ENCODE assay signal across 36 mouse cellular contexts in the genomic region with DNA sequence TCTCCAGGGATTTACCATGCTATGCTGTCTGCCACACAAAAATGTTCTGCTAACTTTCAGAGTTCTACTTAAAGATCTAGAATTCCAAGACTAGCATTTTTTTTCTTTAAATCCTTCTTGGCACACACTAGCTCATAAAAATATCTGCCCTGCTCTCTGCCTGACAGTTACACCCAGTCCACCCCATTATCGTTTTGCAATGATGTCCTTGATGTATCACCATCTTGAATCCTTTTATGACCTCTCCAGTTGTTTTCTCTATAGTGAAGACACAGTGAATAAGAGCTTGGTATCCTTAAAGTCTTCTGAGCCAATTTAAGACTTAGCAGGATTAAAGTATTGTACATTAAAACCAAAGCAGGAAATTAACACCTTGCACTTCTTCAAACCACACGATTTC. TPM values are rescaled to one million over a fixed set of nuclear protein-coding genes. Genes with fewer than 3 reads are reported as not detected.
"Had no signal": no experiment of that assay in that cellular context is flagged by ENCODE, and none has a peak within 500 bp of the region (broad histone marks: within the 10 kb centered on the region; RNA-seq: fewer than 3 reads in every experiment).

No protein-coding gene starts in this region.

- ATAC-seq: hindbrain, embryonic 16.5 days; hindbrain, postnatal 0 days; inflammation-experienced regulatory T-cells, adult 6 months; intestine, embryonic 15.5 days; intestine, embryonic 16.5 days; intestine, postnatal 0 days had no signal

- DNase-seq: heart, postnatal 10 days; heart, postnatal 14 days; heart, postnatal 36 days; heart, postnatal 4 days; kidney, adult 11 months; kidney, adult 18-20 months; kidney, adult 2 months; kidney, adult 8-10 months; kidney, adult 9 months; kidney, postnatal 10 days; kidney, postnatal 14 days; kidney, postnatal 25 days; kidney, postnatal 36 days; kidney, postnatal 4 days; layer of hippocampus, adult 9-11 months had no signal

- H3K27me3 ChIP-seq: heart, embryonic 12.5 days; heart, embryonic 13.5 days; heart, embryonic 15.5 days; hindbrain, embryonic 12.5 days; hindbrain, embryonic 13.5 days; hindbrain, embryonic 15.5 days; intestine, embryonic 15.5 days; kidney, embryonic 15.5 days had no signal

- H3K4me3 ChIP-seq: heart, embryonic 10.5 days; heart, embryonic 12.5 days; heart, embryonic 13.5 days; heart, embryonic 15.5 days; hindbrain, embryonic 10.5 days; hindbrain, embryonic 12.5 days; hindbrain, embryonic 13.5 days; hindbrain, embryonic 15.5 days; intestine, embryonic 15.5 days; kidney, embryonic 15.5 days; layer of hippocampus, adult 2 months; left cerebral cortex, adult 2 months had no signal

- H3K9me3 ChIP-seq: heart, embryonic 10.5 days; heart, embryonic 12.5 days; heart, embryonic 13.5 days; heart, embryonic 15.5 days; hindbrain, embryonic 10.5 days; hindbrain, embryonic 12.5 days; hindbrain, embryonic 13.5 days; hindbrain, embryonic 15.5 days; intestine, embryonic 15.5 days; kidney, embryonic 15.5 days had no signal

- H3K4me2 ChIP-seq: heart, embryonic 11.5 days; heart, embryonic 12.5 days; heart, embryonic 13.5 days; heart, embryonic 15.5 days; hindbrain, embryonic 12.5 days; hindbrain, embryonic 13.5 days; hindbrain, embryonic 14.5 days; hindbrain, embryonic 15.5 days; intestine, embryonic 15.5 days; kidney, embryonic 15.5 days had no signal

- H3K9ac ChIP-seq: heart, embryonic 12.5 days; heart, embryonic 13.5 days; heart, embryonic 15.5 days; hindbrain, embryonic 12.5 days; hindbrain, embryonic 13.5 days; hindbrain, embryonic 14.5 days; hindbrain, embryonic 15.5 days; intestine, embryonic 15.5 days; kidney, embryonic 15.5 days had no signal

- H3K36me3 ChIP-seq: heart, embryonic 10.5 days; heart, embryonic 12.5 days; heart, embryonic 13.5 days; heart, embryonic 15.5 days; hindbrain, embryonic 10.5 days; hindbrain, embryonic 12.5 days; hindbrain, embryonic 13.5 days; hindbrain, embryonic 15.5 days; intestine, embryonic 15.5 days; kidney, embryonic 15.5 days had no signal

- H3K4me1 ChIP-seq: heart, embryonic 12.5 days; heart, embryonic 15.5 days; intestine, embryonic 15.5 days had no signal

- H3K27ac ChIP-seq: heart, embryonic 10.5 days; heart, embryonic 13.5 days; heart, embryonic 15.5 days; hindbrain, embryonic 10.5 days; hindbrain, embryonic 12.5 days; hindbrain, embryonic 13.5 days; hindbrain, embryonic 14.5 days; hindbrain, embryonic 15.5 days; hindbrain, postnatal 0 days; intestine, embryonic 15.5 days; kidney, embryonic 15.5 days; kidney, postnatal 0 days; layer of hippocampus, adult 2 months; left cerebral cortex, adult 2 months had no signal

RNA-seq across cellular contexts. Expression of a gene that starts 4.3 kb away (rescaled TPM):
- total RNA-seq: hematopoietic stem cell, adult 5-6 weeks had no signal
- polyA plus RNA-seq: inflammation-experienced regulatory T-cells, adult 6 months had no signal
